Mouse (Mus musculus) spleen, adult 12 weeks (tissue): ENCODE data around the gene Olfr820.
"Not testable (repeated sequence)": the region's sequence is repeated elsewhere in the genome, so short reads cannot be mapped to it uniquely, and the experiment has no call there.

ENCODE experiments used
- DNase-seq: peaks from one replicate; pipeline ENCODE4 v3.0.0; 2022; ENCODE audit warnings: low spot score

The Olfr820 gene

DNA sequence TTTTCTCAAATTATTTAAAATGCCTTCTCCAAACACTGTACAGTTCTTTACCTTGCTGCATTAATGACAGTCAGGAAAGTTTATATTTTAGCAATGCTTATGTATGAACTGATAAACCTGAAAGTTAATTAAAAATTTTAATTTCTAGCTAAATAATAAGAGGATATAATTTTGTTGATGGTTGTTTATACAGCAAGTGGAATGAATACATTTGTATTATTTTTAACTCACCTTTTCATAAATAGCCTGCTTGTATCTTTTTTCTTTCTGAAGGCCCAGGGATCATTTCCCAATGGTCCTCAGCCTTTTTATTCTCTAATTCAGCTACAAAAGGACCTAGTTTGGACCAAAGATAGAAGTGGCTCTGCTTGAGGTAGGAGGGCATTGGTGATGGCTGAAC lies at the start of gene Olfr820:
Gene Olfr820, plus strand, starts transcription at position 301 of the 400 bp plus-strand sequence.
- no peak for DNase-seq

DNA sequence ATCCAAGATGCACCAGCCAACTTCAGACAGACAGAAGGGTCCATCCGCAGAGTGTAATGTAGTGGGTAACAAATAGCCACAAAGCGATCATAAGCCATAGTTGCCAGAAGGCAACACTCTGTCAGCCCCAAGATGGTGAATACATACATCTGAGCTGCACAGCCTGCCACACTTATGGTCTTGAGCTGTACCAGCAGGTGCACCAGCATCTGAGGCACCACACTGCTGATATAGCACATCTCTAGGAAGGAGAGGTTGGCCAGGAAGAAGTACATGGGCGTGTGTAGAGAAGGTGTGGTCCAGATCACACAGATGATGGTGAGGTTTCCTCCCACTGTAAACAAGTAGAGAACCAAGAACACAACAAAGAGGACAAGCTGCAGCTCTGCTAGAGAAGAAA lies 46.2 kb upstream of the Olfr820 start:
- not testable (repeated sequence) for DNase-seq

DNA sequence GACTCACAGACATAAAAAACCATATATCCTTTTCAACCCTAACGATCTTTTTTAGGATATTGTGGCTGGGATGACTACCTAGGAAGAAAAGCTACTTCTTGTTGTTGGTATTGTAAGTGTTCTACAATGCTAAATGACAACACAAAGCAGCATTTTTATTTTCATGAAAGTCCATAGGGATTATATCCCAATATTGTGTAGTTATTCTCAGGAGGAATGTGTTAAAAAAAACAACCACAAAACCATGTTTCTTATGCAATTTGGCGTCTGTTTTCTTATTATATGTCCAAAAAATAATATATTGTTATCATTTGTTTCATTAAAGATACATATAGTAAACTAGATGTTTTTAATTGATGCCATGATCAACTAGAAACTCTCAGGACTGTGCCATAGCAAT lies 45.3 kb upstream of the Olfr820 start, which contains the start of gene Olfr819:
Gene Olfr819, minus strand, starts transcription at position 101 of the 400 bp plus-strand sequence.
- DNase-seq, result not testable (repeated sequence)

DNA sequence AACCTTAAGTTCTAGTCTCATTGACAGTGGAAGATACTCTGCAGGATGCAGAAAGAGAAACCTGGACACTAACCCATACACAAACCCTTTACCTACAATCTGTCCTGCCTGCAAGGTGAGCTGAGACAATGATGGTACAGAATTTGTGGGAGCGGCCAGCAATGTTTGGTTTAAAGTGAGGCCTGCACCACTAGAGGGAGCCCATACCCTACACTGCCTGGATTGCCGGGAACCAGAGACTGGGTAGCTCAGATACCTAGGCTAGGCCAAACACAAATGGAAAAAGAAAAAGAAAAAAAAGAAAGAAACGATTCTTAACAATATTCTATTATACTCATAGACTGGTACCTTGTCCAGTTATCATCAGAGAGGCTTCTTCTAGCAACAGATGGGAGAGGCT lies 39.4 kb upstream of the Olfr820 start:
- not testable (repeated sequence) for DNase-seq

DNA sequence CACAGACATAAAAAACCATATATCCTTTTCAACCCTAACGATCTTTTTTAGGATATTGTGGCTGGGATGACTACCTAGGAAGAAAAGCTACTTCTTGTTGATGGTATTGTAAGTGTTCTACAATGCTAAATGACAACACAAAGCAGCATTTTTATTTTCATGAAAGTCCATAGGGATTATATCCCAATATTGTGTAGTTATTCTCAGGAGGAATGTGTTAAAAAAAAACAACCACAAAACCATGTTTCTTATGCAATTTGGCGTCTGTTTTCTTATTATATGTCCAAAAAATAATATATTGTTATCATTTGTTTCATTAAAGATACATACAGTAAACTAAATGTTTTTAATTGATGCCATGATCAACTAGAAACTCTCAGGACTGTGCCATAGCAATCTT lies 36.4 kb upstream of the Olfr820 start, which contains the start of gene Olfr247:
Gene Olfr247, minus strand, starts transcription at position 101 of the 400 bp plus-strand sequence.
- DNase-seq, result not testable (repeated sequence)

DNA sequence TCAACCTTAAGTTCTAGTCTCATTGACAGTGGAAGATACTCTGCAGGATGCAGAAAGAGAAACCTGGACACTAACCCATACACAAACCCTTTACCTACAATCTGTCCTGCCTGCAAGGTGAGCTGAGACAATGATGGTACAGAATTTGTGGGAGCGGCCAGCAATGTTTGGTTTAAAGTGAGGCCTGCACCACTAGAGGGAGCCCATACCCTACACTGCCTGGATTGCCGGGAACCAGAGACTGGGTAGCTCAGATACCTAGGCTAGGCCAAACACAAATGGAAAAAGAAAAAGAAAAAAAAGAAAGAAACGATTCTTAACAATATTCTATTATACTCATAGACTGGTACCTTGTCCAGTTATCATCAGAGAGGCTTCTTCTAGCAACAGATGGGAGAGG lies 30.6 kb upstream of the Olfr820 start:
- not testable (repeated sequence) for DNase-seq

DNA sequence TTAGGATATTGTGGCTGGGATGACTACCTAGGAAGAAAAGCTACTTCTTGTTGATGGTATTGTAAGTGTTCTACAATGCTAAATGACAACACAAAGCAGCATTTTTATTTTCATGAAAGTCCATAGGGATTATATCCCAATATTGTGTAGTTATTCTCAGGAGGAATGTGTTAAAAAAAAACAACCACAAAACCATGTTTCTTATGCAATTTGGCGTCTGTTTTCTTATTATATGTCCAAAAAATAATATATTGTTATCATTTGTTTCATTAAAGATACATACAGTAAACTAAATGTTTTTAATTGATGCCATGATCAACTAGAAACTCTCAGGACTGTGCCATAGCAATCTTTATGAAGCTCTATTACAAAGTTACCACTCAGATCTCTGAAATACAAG lies 27.5 kb upstream of the Olfr820 start, which contains the start of gene Gm10310:
Gene Gm10310, minus strand, starts transcription at position 101 of the 400 bp plus-strand sequence.
- not testable (repeated sequence) for DNase-seq

DNA sequence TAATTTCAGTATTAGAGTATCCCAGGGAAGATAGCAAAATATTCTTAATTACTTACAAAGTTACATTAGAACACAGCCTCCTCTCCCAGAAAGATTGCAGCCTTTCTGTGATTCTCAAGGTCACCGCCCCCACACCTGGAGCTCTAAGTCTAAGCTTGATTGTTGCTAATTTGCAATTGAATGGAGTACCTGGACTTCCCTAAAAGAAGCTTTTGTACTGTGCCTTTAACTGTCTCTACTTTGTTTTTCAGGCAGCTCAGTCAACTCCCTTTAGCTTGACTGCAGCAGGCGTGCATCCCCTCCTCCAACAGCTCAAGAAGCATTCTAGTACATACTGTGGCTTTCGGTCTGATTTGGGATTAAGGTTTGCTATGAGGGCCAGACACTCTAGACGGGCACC lies 8.3 kb upstream of the Olfr820 start:
- DNase-seq, result not testable (repeated sequence)

DNA sequence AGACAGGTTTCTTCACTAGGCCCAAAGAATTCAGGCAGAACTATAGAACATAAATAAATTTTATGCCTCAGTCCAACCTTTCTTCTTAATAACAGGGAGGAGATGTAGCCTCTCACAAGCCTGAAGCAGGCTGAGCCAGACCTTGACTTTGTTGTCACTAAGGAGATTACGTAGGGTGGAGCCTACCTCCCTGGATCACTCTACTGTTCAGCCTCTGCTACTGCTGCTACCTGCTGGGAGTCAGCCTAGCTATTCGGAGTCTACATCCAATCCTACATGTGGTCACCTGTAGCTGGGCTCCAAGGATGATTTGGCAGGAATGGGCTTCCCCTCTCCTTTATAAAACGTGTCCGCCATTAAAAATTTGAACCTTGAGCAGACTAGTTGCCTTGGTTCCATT lies 7.1 kb upstream of the Olfr820 start:
- DNase-seq, result not testable (repeated sequence)

DNA sequence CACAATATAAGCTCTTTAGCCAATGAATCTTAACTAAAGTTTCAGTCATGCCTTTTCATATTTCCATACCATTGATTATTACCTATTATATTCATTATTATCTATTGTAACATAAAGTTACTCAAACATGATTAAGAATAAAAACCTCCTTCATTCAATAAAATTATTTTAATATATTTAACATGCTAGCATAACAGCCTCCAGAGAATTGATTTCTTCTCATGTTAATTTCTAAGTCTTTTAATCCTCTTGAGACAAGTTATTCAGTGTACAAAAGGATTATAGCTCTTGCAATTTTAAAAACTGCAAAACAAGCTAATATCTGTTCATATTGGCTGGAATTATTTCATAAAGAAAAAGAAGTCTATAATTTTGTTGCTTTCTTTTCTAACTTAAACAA lies 17.6 kb downstream of the Olfr820 start, which contains the start of gene Olfr821:
Gene Olfr821, plus strand, starts transcription at position 301 of the 400 bp plus-strand sequence.
- DNase-seq, result no peak

DNA sequence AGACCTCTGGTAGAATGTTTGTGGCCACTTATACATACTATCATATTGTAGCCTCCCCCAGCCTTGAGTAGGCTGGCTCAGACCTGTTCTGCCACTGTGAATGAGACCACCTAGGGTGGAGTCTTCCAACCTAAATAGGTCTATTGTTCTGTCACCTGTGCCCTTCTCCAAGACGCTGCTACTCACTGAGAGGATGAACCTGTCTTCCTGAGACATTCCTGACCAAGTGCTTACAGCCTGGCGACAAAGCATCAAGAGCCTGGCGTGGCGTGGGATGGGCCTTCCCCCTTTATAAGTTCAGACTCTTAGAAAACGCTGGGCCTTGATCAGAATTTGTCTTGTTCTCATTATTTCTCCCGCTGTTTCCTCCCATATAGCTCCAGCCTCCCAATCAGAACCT lies 24.7 kb downstream of the Olfr820 start:
- DNase-seq, result no peak
